Mouse (Mus musculus) CH12.LX (cell line): ENCODE measurements at regions not wholly inside any gene's neighbourhood (a gene's known extent, or its start where the extent isn't known, plus 50 kb on each side); places are given as distances from the start of the nearest gene placed in this dataset.

Experiments
- CHD1 ChIP-seq: IDR thresholded peaks from 2 replicates; pipeline ENCODE4 v1.6.1; 2012; ENCODE audit warnings: low read depth, low read length, improper control_type of control experiment, inconsistent platforms
- EP300 ChIP-seq: IDR thresholded peaks from 2 replicates; pipeline ENCODE4 v1.6.1; 2011; ENCODE audit warnings: low read length, improper control_type of control experiment
- POLR2A ChIP-seq: IDR thresholded peaks from 2 replicates; pipeline ENCODE4 v1.6.1; 2011; ENCODE audit warnings: low read depth, mild to moderate bottlenecking, improper control_type of control experiment, low read length

DNA sequence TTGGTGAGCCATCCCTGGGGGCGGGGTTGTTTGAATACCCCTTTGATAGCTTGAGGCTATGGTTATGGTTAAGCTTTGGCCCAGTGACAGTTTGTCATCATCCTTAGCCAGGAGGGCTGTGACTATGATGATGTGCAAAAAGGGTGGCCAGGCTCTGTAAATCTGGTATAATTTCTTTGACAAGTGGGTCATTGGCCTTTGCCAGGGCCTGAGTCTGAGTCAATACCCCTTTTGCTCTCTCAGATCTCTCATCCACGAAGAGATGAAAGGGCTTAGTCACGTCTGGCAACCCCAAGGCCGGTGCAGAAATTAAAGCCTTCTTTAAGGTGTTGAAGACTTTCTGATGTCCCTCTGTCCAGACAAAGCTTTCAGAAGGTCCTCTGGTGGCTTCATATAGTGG, 99.7 kb upstream of the Ugp2 start:
- TF ChIP-seq POLR2A (no peak), EP300 (no peak), CHD1 (no peak)
